Comparison of ENCODE assay signal across 8 mouse cellular contexts in genomic region chr8:122550995-122551264, GRCm38 (mm10). TPM values are rescaled to one million over a fixed set of nuclear protein-coding genes. Genes with fewer than 3 reads are reported as not detected.
DNase-seq lines count a peak whose midpoint lies in the region; ATAC-seq and TF ChIP-seq lines count a peak whose summit lies in the region.

No protein-coding gene starts in this region.

- H3K4me1 ChIP-seq in heart, adult 2 months (ENCODE audit: control insufficient read depth, insufficient read depth, low read length): peaks cover 11% of the 10 kb centered on the region
- H3K4me1 ChIP-seq in testis, adult 2 months (ENCODE audit: control insufficient read depth, insufficient read depth, low read length): peaks cover 29% of the 10 kb centered on the region
- H3K4me1 ChIP-seq in liver, embryonic 12.5 days: peaks cover 77% of the 10 kb centered on the region
- peaks cover 5% of the 10 kb centered on the region; the same call in 1 of the 2 replicates for H3K4me1 ChIP-seq in stomach, postnatal 0 days (replicated peaks; ENCODE audit: control insufficient read depth, insufficient read depth)

- under 1% methylated on average over 43 of the region's 43 CpGs for WGBS in heart, adult 2 months
- under 1% methylated on average over 43 of the region's 43 CpGs for WGBS in liver, embryonic 12.5 days (ENCODE audit: insufficient replicate concordance)
- under 1% methylated on average over 26 of the region's 43 CpGs for whole genome bisulfite sequencing in stomach, postnatal 0 days

- no peak for TF ChIP-seq POLR2A in heart, adult 2 months (IDR thresholded peaks at IDR 0.05; ENCODE audit: insufficient read depth, low read depth, low read length)
- TF ChIP-seq POLR2A in testis, adult 2 months (IDR thresholded peaks at IDR 0.05; ENCODE audit: control insufficient read depth, low read depth, low read length): no peak

- ATAC-seq in liver, embryonic 12.5 days: peak; percentile 9
- 0 out of 2 replicates have a peak, but pooled peaks have one; percentile 42 for ATAC-seq in stomach, postnatal 0 days (ENCODE audit: low FRiP score, low TSS enrichment)

- no peak for TF ChIP-seq EP300 in heart, adult 2 months (IDR thresholded peaks at IDR 0.05; ENCODE audit: insufficient read depth, low read depth, low read length)
- no peak for TF ChIP-seq EP300 in stomach, postnatal 0 days (optimal IDR thresholded peaks at IDR 0.05)

- no peak for TF ChIP-seq CTCF in heart, adult 2 months (IDR thresholded peaks at IDR 0.05)
- TF ChIP-seq CTCF in testis, adult 2 months (IDR thresholded peaks at IDR 0.05; ENCODE audit: control insufficient read depth, insufficient read depth, insufficient replicate concordance, low read depth, low read length): no peak
- no peak for TF ChIP-seq CTCF in stomach, postnatal 0 days (IDR thresholded peaks at IDR 0.05; ENCODE audit: low read depth)

- intact Hi-C loops in heart, adult 2 months (cut with DNase I): loop anchor here (1.0 kb wide), 1 partner anchor 50 kb away; no protein-coding TSS in a partner anchor
- intact Hi-C loops in heart, postnatal 36 days (cut with DNase I): loop anchor here (1.0 to 5.0 kb wide), 3 partner anchors 50 to 279 kb away; partner anchors contain the start of gene Zc3h18

- no peaks in the 10 kb centered on the region for H3K27me3 ChIP-seq in heart, adult 2 months (ENCODE audit: control insufficient read depth, insufficient read depth, low read length)
- H3K27me3 ChIP-seq in testis, adult 2 months (ENCODE audit: control insufficient read depth, insufficient read depth, low read length): no peaks in the 10 kb centered on the region
- H3K27me3 ChIP-seq in liver, embryonic 12.5 days (replicated peaks): no peaks in the 10 kb centered on the region
- no peaks in the 10 kb centered on the region for H3K27me3 ChIP-seq in stomach, postnatal 0 days (ENCODE audit: control insufficient read depth, insufficient read depth, low read length)

- no peak for DNase-seq in heart, adult 2 months
- DNase-seq in heart, postnatal 36 days: no peak
- no peak for DNase-seq in testis, postnatal 10 days (ENCODE audit: low spot score)
- no peak for DNase-seq in stomach, postnatal 0 days (ENCODE audit: low spot score)
- DNase-seq in right cerebral cortex, postnatal 10 days (ENCODE audit: low spot score in 2 of 2): no peak
- no peak for DNase-seq in lung, postnatal 10 days

- H3K79me2 ChIP-seq in heart, adult 2 months (replicated peaks; ENCODE audit: control insufficient read depth, insufficient read depth, low read length): no peaks in the 10 kb centered on the region

- peak overlapping the region; percentile 97 for H3K9ac ChIP-seq in heart, adult 2 months (ENCODE audit: low read depth, low read length)
- H3K9ac ChIP-seq in liver, embryonic 12.5 days: peak overlapping the region; percentile 99
- peak overlapping the region; percentile 89 for H3K9ac ChIP-seq in stomach, postnatal 0 days (ENCODE audit: low read length)

- H3K36me3 ChIP-seq in heart, adult 2 months (ENCODE audit: control insufficient read depth, insufficient read depth, low read length): no peaks in the 10 kb centered on the region
- no peaks in the 10 kb centered on the region for H3K36me3 ChIP-seq in testis, adult 2 months (ENCODE audit: control insufficient read depth, insufficient read depth, low read length)
- H3K36me3 ChIP-seq in liver, embryonic 12.5 days: peaks cover 14% of the 10 kb centered on the region
- no peaks in the 10 kb centered on the region for H3K36me3 ChIP-seq in stomach, postnatal 0 days (ENCODE audit: control insufficient read depth, insufficient read depth, low read length)

- H3K4me2 ChIP-seq in liver, embryonic 12.5 days: peak overlapping the region; percentile 98
- H3K4me2 ChIP-seq in stomach, postnatal 0 days (replicated peaks; ENCODE audit: low read depth): peak overlapping the region; percentile 95

- H3K27ac ChIP-seq in heart, adult 2 months: peak overlapping the region; percentile 92
- H3K27ac ChIP-seq in testis, adult 2 months (ENCODE audit: control insufficient read depth, insufficient read depth, low read depth, low read length): no peak overlapping the region
- peak overlapping the region; percentile 98 for H3K27ac ChIP-seq in liver, embryonic 12.5 days
- peak overlapping the region; percentile 93 for H3K27ac ChIP-seq in stomach, postnatal 0 days (replicated peaks)

- peak overlapping the region; percentile 92 for H3K4me3 ChIP-seq in heart, adult 2 months
- peak overlapping the region; percentile 72 for H3K4me3 ChIP-seq in testis, adult 2 months (ENCODE audit: control insufficient read depth, low read depth, low read length)
- H3K4me3 ChIP-seq in liver, embryonic 12.5 days: peak overlapping the region; percentile 93
- H3K4me3 ChIP-seq in stomach, postnatal 0 days (ENCODE audit: low read depth, low read length): peak overlapping the region; percentile 72

- no peaks in the 10 kb centered on the region for H3K9me3 ChIP-seq in liver, embryonic 12.5 days (replicated peaks)
- no peaks in the 10 kb centered on the region for H3K9me3 ChIP-seq in stomach, postnatal 0 days (ENCODE audit: control insufficient read depth, low read length)

RNA-seq across cellular contexts. Expression of gene Piezo1, which starts 0.2 kb away (rescaled TPM):
- total RNA-seq in heart, adult 2 months (2021): 10 to 100 TPM; 14.0 to 14.8 TPM
- polyA plus RNA-seq in heart, adult 2 months (2012; rRNA removed): 48.5 and 55.5 TPM in 2 replicates
- 10 to 100 TPM; 18.8 to 21.6 TPM for total RNA-seq in heart, postnatal 36 days (2021)
- 6.8 and 9.1 TPM in 2 replicates for polyA plus RNA-seq in testis, adult 2 months (2012; rRNA removed)
- 21.7 and 24.4 TPM in 2 replicates for polyA plus RNA-seq in liver, embryonic 12.5 days (2016; fragmentation: Nextera tagmentation; extraction: Ambion mirVana)
- polyA plus RNA-seq in stomach, postnatal 0 days (2015; fragmentation: Nextera tagmentation; extraction: Ambion mirVana): 7.0 and 8.2 TPM in 2 replicates

RNA-seq across cellular contexts. Expression of gene Cdt1, which starts 16.9 kb away (rescaled TPM):
- 1 to 10 TPM; 2.0 to 2.7 TPM for total RNA-seq in heart, adult 2 months (2021)
- 3.2 and 3.5 TPM in 2 replicates for polyA plus RNA-seq in heart, adult 2 months (2012; rRNA removed)
- total RNA-seq in heart, postnatal 36 days (2021): 1 to 10 TPM; 2.4 to 2.5 TPM
- 4.5 and 5.0 TPM in 2 replicates for polyA plus RNA-seq in testis, adult 2 months (2012; rRNA removed)
- polyA plus RNA-seq in liver, embryonic 12.5 days (2016; fragmentation: Nextera tagmentation; extraction: Ambion mirVana): 65.7 and 66.8 TPM in 2 replicates
- 11.8 TPM in 2 replicates for polyA plus RNA-seq in stomach, postnatal 0 days (2015; fragmentation: Nextera tagmentation; extraction: Ambion mirVana)

RNA-seq across cellular contexts. Expression of gene Aprt, which starts 25.8 kb away (rescaled TPM):
- total RNA-seq in heart, adult 2 months (2021): 10 to 100 TPM; 36.6 to 38.5 TPM
- polyA plus RNA-seq in heart, adult 2 months (2012; rRNA removed): 42.1 and 45.1 TPM in 2 replicates
- 10 to 100 TPM; 29.8 to 38.9 TPM for total RNA-seq in heart, postnatal 36 days (2021)
- polyA plus RNA-seq in testis, adult 2 months (2012; rRNA removed): 267 and 294 TPM in 2 replicates
- polyA plus RNA-seq in liver, embryonic 12.5 days (2016; fragmentation: Nextera tagmentation; extraction: Ambion mirVana): 226 and 253 TPM in 2 replicates
- polyA plus RNA-seq in stomach, postnatal 0 days (2015; fragmentation: Nextera tagmentation; extraction: Ambion mirVana): 311 and 314 TPM in 2 replicates
